ENCODE assay signal across 10 mouse cellular contexts in the genomic region with DNA sequence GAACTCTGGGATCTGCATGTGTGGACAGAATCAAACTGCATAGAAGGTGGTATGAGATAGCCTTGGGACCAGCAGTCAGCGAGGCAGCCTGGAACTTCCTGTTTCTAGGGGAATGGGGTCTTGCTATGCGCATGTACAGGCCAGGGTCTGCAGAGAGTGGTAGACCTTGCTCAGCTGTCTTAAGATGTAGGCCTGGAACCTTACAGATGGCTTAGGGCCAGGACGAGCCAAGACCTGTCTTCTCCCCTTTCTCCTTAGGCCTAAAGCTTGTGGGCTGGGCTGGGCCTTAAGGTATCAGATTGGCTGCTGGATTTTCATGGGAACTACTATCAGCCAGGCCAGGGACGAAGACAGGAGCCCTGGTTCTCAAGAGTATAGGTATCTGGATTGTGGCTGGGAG. TPM values are rescaled to one million over a fixed set of nuclear protein-coding genes. Genes with fewer than 3 reads are reported as not detected.
DNase-seq lines count a peak whose midpoint lies in the region; ATAC-seq and TF ChIP-seq lines count a peak whose summit lies in the region.
"Had no signal": no experiment of that assay in that cellular context is flagged by ENCODE, and none has a peak within 500 bp of the region (broad histone marks: within the 10 kb centered on the region; RNA-seq: fewer than 3 reads in every experiment).

No protein-coding gene starts in this region.

- no peaks in the 10 kb centered on the region for H3K9me3 ChIP-seq in kidney, postnatal 0 days (replicated peaks; ENCODE audit: low read length)
- no peaks in the 10 kb centered on the region for H3K9me3 ChIP-seq in embryonic facial prominence, embryonic 15.5 days (replicated peaks)
- no peaks in the 10 kb centered on the region for H3K9me3 ChIP-seq in hindbrain, embryonic 12.5 days (replicated peaks)
- H3K9me3 ChIP-seq in liver, embryonic 15.5 days (replicated peaks): no peaks in the 10 kb centered on the region

- H3K27ac ChIP-seq in kidney, postnatal 0 days: peak overlapping the region; percentile 60; the same call in 1 of the 2 replicates
- peak overlapping the region; percentile 99 for H3K27ac ChIP-seq in embryonic facial prominence, embryonic 15.5 days (replicated peaks)
- 0 out of 2 replicates have a peak overlapping the region, but pooled peaks have one; percentile 45 for H3K27ac ChIP-seq in hindbrain, embryonic 12.5 days
- H3K27ac ChIP-seq in liver, embryonic 15.5 days (replicated peaks): peak overlapping the region; percentile 58; the same call in 1 of the 2 replicates
- H3K27ac ChIP-seq in layer of hippocampus, adult 2 months: no peak overlapping the region

- no peak for DNase-seq in kidney, postnatal 0 days (ENCODE audit: low spot score)
- DNase-seq in kidney, adult 8-10 months: no peak
- DNase-seq in layer of hippocampus, adult 2 months (ENCODE audit: low spot score in 2 of 2): no peak
- DNase-seq in right cerebral cortex, adult 2 months (ENCODE audit: low spot score in 2 of 2): no peak
- DNase-seq in ovary, postnatal 36 days (ENCODE audit: low spot score): no peak
- DNase-seq: adrenal gland, adult 8-10 months; right cerebral cortex, postnatal 4 days had no signal

- H3K27me3 ChIP-seq in kidney, postnatal 0 days (ENCODE audit: insufficient read depth, low read length): no peaks in the 10 kb centered on the region
- no peaks in the 10 kb centered on the region for H3K27me3 ChIP-seq in embryonic facial prominence, embryonic 15.5 days
- no peaks in the 10 kb centered on the region for H3K27me3 ChIP-seq in hindbrain, embryonic 12.5 days
- peaks cover 30% of the 10 kb centered on the region for H3K27me3 ChIP-seq in liver, embryonic 15.5 days

- no peak for ATAC-seq in kidney, postnatal 0 days (replicated peaks; ENCODE audit: low FRiP score, low read depth)
- no peak for ATAC-seq in embryonic facial prominence, embryonic 15.5 days (ENCODE audit: insufficient number of reproducible peaks, low FRiP score, low TSS enrichment, low read depth)
- ATAC-seq in hindbrain, embryonic 12.5 days (ENCODE audit: low FRiP score): no peak
- ATAC-seq in liver, embryonic 15.5 days (ENCODE audit: insufficient read depth): no peak

- WGBS in kidney, postnatal 0 days: 89% methylated on average over 4 of the region's 4 CpGs
- WGBS in embryonic facial prominence, embryonic 15.5 days: 51% methylated on average over 4 of the region's 4 CpGs
- 82% methylated on average over 4 of the region's 4 CpGs for WGBS in hindbrain, embryonic 12.5 days
- WGBS in liver, embryonic 15.5 days (ENCODE audit: insufficient replicate concordance): 53% methylated on average over 4 of the region's 4 CpGs

- peaks cover 50% of the 10 kb centered on the region for H3K4me1 ChIP-seq in kidney, postnatal 0 days (replicated peaks; ENCODE audit: insufficient read depth, low read length)
- peaks cover 85% of the 10 kb centered on the region for H3K4me1 ChIP-seq in embryonic facial prominence, embryonic 15.5 days
- H3K4me1 ChIP-seq in hindbrain, embryonic 12.5 days: peaks cover 79% of the 10 kb centered on the region
- H3K4me1 ChIP-seq in liver, embryonic 15.5 days (replicated peaks): peaks cover 86% of the 10 kb centered on the region

- H3K36me3 ChIP-seq in kidney, postnatal 0 days (ENCODE audit: insufficient read depth, low read length): no peaks in the 10 kb centered on the region
- H3K36me3 ChIP-seq in embryonic facial prominence, embryonic 15.5 days: no peaks in the 10 kb centered on the region
- no peaks in the 10 kb centered on the region for H3K36me3 ChIP-seq in hindbrain, embryonic 12.5 days
- no peaks in the 10 kb centered on the region for H3K36me3 ChIP-seq in liver, embryonic 15.5 days (replicated peaks)

- 0 out of 2 replicates have a peak overlapping the region, but pooled peaks have one; percentile 24 for H3K9ac ChIP-seq in kidney, postnatal 0 days (ENCODE audit: low read depth, low read length)
- H3K9ac ChIP-seq in embryonic facial prominence, embryonic 15.5 days: 0 out of 2 replicates have a peak overlapping the region, but pooled peaks have one; percentile 7
- H3K9ac ChIP-seq in hindbrain, embryonic 12.5 days: peak overlapping the region; percentile 33; the same call in 1 of the 2 replicates
- 0 out of 2 replicates have a peak overlapping the region, but pooled peaks have one; percentile 25 for H3K9ac ChIP-seq in liver, embryonic 15.5 days

- no peak overlapping the region for H3K4me3 ChIP-seq in kidney, postnatal 0 days (replicated peaks; ENCODE audit: low read depth, low read length)
- H3K4me3 ChIP-seq in embryonic facial prominence, embryonic 15.5 days (replicated peaks): peak overlapping the region; percentile 88; the same call in 1 of the 2 replicates
- no peak overlapping the region for H3K4me3 ChIP-seq in hindbrain, embryonic 12.5 days
- H3K4me3 ChIP-seq in liver, embryonic 15.5 days (replicated peaks): no peak overlapping the region
- no peak overlapping the region for H3K4me3 ChIP-seq in layer of hippocampus, adult 2 months

- peak overlapping the region; percentile 31; the same call in 1 of the 2 replicates for H3K4me2 ChIP-seq in kidney, postnatal 0 days (ENCODE audit: low read length)
- H3K4me2 ChIP-seq in embryonic facial prominence, embryonic 15.5 days (replicated peaks): peak overlapping the region; percentile 76
- no peak overlapping the region for H3K4me2 ChIP-seq in hindbrain, embryonic 12.5 days (replicated peaks)
- peak overlapping the region; percentile 86 for H3K4me2 ChIP-seq in liver, embryonic 15.5 days

- no peak for TF ChIP-seq CTCF in kidney, postnatal 0 days (IDR thresholded peaks at IDR 0.05; ENCODE audit: low read depth)
- TF ChIP-seq CTCF in layer of hippocampus, adult 2 months (conservative IDR thresholded peaks at IDR 0.05): no peak

RNA-seq across cellular contexts. Expression of gene Rxra, which starts 4.4 kb away (rescaled TPM):
- 9.4 and 9.6 TPM in 2 replicates for polyA plus RNA-seq in kidney, postnatal 0 days (2015; fragmentation: Nextera tagmentation; extraction: Ambion mirVana)
- 18.7 and 22.4 TPM in 2 replicates for polyA plus RNA-seq in embryonic facial prominence, embryonic 15.5 days (2015; fragmentation: Nextera tagmentation; extraction: Ambion mirVana)
- 11.1 and 11.2 TPM in 2 replicates for polyA plus RNA-seq in hindbrain, embryonic 12.5 days (2016; fragmentation: Nextera tagmentation; extraction: Ambion mirVana)
- polyA plus RNA-seq in liver, embryonic 15.5 days (2015; fragmentation: Nextera tagmentation; extraction: Ambion mirVana): 4.7 and 5.8 TPM in 2 replicates
- 10 to 100 TPM; 26.9 to 29.5 TPM for total RNA-seq in layer of hippocampus, adult 2 months (2021)
